ENCODE assay signal across 30 mouse cellular contexts in the genomic region with DNA sequence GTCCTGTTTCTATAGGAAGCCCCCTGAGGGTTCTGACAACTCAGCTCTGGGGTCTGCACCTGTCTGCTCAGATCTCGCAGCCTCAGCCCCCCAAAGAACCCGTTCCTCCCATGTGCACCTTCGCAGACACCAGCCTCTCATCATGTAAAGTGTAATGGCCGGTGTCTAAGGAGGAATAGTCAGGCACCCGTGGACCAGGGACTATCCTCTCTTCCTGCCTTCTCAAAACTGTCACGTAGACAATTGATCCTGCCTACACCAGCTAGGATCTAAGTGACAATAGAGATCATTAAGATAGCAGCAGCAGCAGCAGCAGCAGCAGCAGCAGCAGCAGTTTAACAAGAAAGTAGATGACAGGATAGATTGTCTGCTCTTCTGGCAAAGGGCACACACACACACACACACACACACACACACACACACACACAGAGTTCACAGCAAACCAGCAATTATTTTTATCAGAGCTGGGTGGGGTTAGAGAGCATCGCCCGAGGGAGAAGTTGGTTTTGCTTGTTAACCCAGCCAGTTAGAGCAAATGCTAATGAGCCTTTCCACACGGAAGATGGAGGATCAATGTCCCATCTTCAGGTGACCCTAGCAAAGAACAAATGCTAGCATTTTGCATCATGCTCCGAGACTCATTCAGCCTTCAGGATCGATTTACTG.
DNase-seq lines count a peak whose midpoint lies in the region; ATAC-seq lines count a peak whose summit lies in the region.
"Had no signal": no experiment of that assay in that cellular context is flagged by ENCODE, and none has a peak within 500 bp of the region (broad histone marks: within the 10 kb centered on the region; RNA-seq: fewer than 3 reads in every experiment).

No protein-coding gene starts in this region.

- peaks cover 9% of the 10 kb centered on the region for H3K4me1 ChIP-seq in hindbrain, embryonic 10.5 days (replicated peaks)
- H3K4me1 ChIP-seq in hindbrain, embryonic 16.5 days (ENCODE audit: control insufficient read depth, insufficient read depth, low read depth, low read length): no peaks in the 10 kb centered on the region
- H3K4me1 ChIP-seq in midbrain, embryonic 12.5 days: peaks cover 8% of the 10 kb centered on the region
- H3K4me1 ChIP-seq in neural tube, embryonic 14.5 days (ENCODE audit: control insufficient read depth, insufficient read depth, low read length): peaks cover 3% of the 10 kb centered on the region; the same call in 1 of the 2 replicates
- H3K4me1 ChIP-seq: embryonic facial prominence, embryonic 12.5 days; heart, embryonic 12.5 days; limb, embryonic 13.5 days; liver, embryonic 12.5 days had no signal

- ATAC-seq in hindbrain, embryonic 16.5 days: no peak
- peak; percentile 70 for ATAC-seq in midbrain, embryonic 12.5 days (ENCODE audit: low FRiP score, low read depth)
- peak; percentile 33; the same call in 1 of the 2 replicates for ATAC-seq in neural tube, embryonic 14.5 days (ENCODE audit: low read depth)
- no peak for ATAC-seq in frontal cortex, adult (ENCODE audit: low TSS enrichment)
- ATAC-seq: forebrain, embryonic 14.5 days; intestine, postnatal 0 days; liver, embryonic 12.5 days; Patski had no signal

- H3K36me3 ChIP-seq in hindbrain, embryonic 10.5 days: no peaks in the 10 kb centered on the region
- no peaks in the 10 kb centered on the region for H3K36me3 ChIP-seq in hindbrain, embryonic 16.5 days (ENCODE audit: control insufficient read depth, insufficient read depth, low read length)
- no peaks in the 10 kb centered on the region for H3K36me3 ChIP-seq in midbrain, embryonic 12.5 days
- no peaks in the 10 kb centered on the region for H3K36me3 ChIP-seq in neural tube, embryonic 14.5 days (ENCODE audit: control insufficient read depth, insufficient read depth, low read length)
- H3K36me3 ChIP-seq: embryonic facial prominence, embryonic 12.5 days; G1E; heart, embryonic 12.5 days; limb, embryonic 13.5 days; liver, embryonic 12.5 days had no signal

- peak; percentile 17 for DNase-seq in hindbrain, embryonic 10.5 days (ENCODE audit: low spot score)
- DNase-seq in retina, postnatal 1 day: peak; percentile 39
- DNase-seq in retina, embryonic 14.5 days (ENCODE audit: low spot score): no peak
- DNase-seq in adrenal gland, postnatal 10 days: no peak
- DNase-seq: cerebellum, adult 2 months; cerebellum, postnatal 25 days; gastrocnemius, postnatal 14 days; heart, adult 11 months; heart, postnatal 10 days; kidney, postnatal 25 days; layer of hippocampus, postnatal 36 days; lung, adult 18-20 months; lung, postnatal 10 days; right cerebral cortex, postnatal 25 days; spleen, adult 18-20 months; thymus, adult 18-20 months; thymus, postnatal 36 days had no signal

- no peaks in the 10 kb centered on the region for H3K27me3 ChIP-seq in hindbrain, embryonic 10.5 days (ENCODE audit: insufficient read depth, poor library complexity, severe bottlenecking)
- H3K27me3 ChIP-seq in hindbrain, embryonic 16.5 days (replicated peaks; ENCODE audit: control insufficient read depth, insufficient read depth, low read length): no peaks in the 10 kb centered on the region
- H3K27me3 ChIP-seq in midbrain, embryonic 12.5 days: no peaks in the 10 kb centered on the region
- H3K27me3 ChIP-seq in neural tube, embryonic 14.5 days (ENCODE audit: control insufficient read depth, insufficient read depth, low read length): no peaks in the 10 kb centered on the region
- H3K27me3 ChIP-seq: embryonic facial prominence, embryonic 12.5 days; limb, embryonic 13.5 days; liver, embryonic 12.5 days had no signal

- no peaks in the 10 kb centered on the region for H3K9me3 ChIP-seq in hindbrain, embryonic 10.5 days
- no peaks in the 10 kb centered on the region for H3K9me3 ChIP-seq in hindbrain, embryonic 16.5 days (ENCODE audit: control insufficient read depth, low read length)
- no peaks in the 10 kb centered on the region for H3K9me3 ChIP-seq in midbrain, embryonic 12.5 days
- H3K9me3 ChIP-seq in neural tube, embryonic 14.5 days (ENCODE audit: control insufficient read depth, low read length): no peaks in the 10 kb centered on the region
- H3K9me3 ChIP-seq: embryonic facial prominence, embryonic 12.5 days; G1E; heart, embryonic 12.5 days; limb, embryonic 13.5 days; liver, embryonic 12.5 days had no signal

- H3K4me2 ChIP-seq in hindbrain, embryonic 16.5 days (ENCODE audit: low read length): no peak overlapping the region
- H3K4me2 ChIP-seq in midbrain, embryonic 12.5 days (replicated peaks): no peak overlapping the region
- no peak overlapping the region for H3K4me2 ChIP-seq in neural tube, embryonic 14.5 days (ENCODE audit: low read depth, low read length)
- H3K4me2 ChIP-seq: embryonic facial prominence, embryonic 12.5 days; heart, embryonic 12.5 days; limb, embryonic 13.5 days; liver, embryonic 12.5 days had no signal

- no peak overlapping the region for H3K4me3 ChIP-seq in hindbrain, embryonic 10.5 days
- no peak overlapping the region for H3K4me3 ChIP-seq in hindbrain, embryonic 16.5 days (ENCODE audit: low read length)
- no peak overlapping the region for H3K4me3 ChIP-seq in midbrain, embryonic 12.5 days
- H3K4me3 ChIP-seq in neural tube, embryonic 14.5 days (ENCODE audit: low read depth, low read length): no peak overlapping the region
- H3K4me3 ChIP-seq: embryonic facial prominence, embryonic 12.5 days; heart, embryonic 12.5 days; layer of hippocampus, adult 2 months; limb, embryonic 13.5 days; liver, embryonic 12.5 days had no signal

- H3K9ac ChIP-seq in hindbrain, embryonic 16.5 days (ENCODE audit: low read depth, low read length): no peak overlapping the region
- H3K9ac ChIP-seq in midbrain, embryonic 12.5 days (replicated peaks): no peak overlapping the region
- no peak overlapping the region for H3K9ac ChIP-seq in neural tube, embryonic 14.5 days (replicated peaks; ENCODE audit: low read depth, low read length)
- H3K9ac ChIP-seq: embryonic facial prominence, embryonic 12.5 days; heart, embryonic 12.5 days; limb, embryonic 13.5 days; liver, embryonic 12.5 days had no signal

- H3K27ac ChIP-seq in hindbrain, embryonic 10.5 days: no peak overlapping the region
- H3K27ac ChIP-seq in hindbrain, embryonic 16.5 days (ENCODE audit: low read depth, low read length): no peak overlapping the region
- H3K27ac ChIP-seq in midbrain, embryonic 12.5 days (replicated peaks): peak overlapping the region; percentile 80
- no peak overlapping the region for H3K27ac ChIP-seq in neural tube, embryonic 14.5 days (ENCODE audit: low read depth, low read length)
- H3K27ac ChIP-seq: embryonic facial prominence, embryonic 12.5 days; layer of hippocampus, adult 2 months; limb, embryonic 13.5 days; liver, embryonic 12.5 days had no signal

- 67% methylated on average over 11 of the region's 11 CpGs for WGBS in hindbrain, embryonic 10.5 days
- 54% methylated on average over 11 of the region's 11 CpGs for WGBS in hindbrain, embryonic 16.5 days
- 64% methylated on average over 11 of the region's 11 CpGs for WGBS in midbrain, embryonic 12.5 days
- 49% methylated on average over 11 of the region's 11 CpGs for WGBS in neural tube, embryonic 14.5 days

Comparison
In these comparisons a context has a peak if more than half of its experiments do, and no peak if none do; other contexts are left out.
1. DNase-seq: peak in hindbrain, embryonic 10.5 days (single experiment) and retina, postnatal 1 day (single experiment); none in retina, embryonic 14.5 days (single experiment) and adrenal gland, postnatal 10 days (single experiment).
2. ATAC-seq: peak in midbrain, embryonic 12.5 days (single experiment) and neural tube, embryonic 14.5 days (single experiment); none in hindbrain, embryonic 16.5 days (single experiment) and frontal cortex, adult (single experiment).